Mouse (Mus musculus) neural tube, embryonic 10.5 days (tissue): ENCODE results near the gene 4931423N10Rik.

Experiments
- DNase-seq: peaks from one replicate; pipeline ENCODE4 v3.0.0-alpha.2; 2017; ENCODE audit warnings: low spot score; ENCODE audit errors: extremely low spot score

The 4931423N10Rik gene

DNA sequence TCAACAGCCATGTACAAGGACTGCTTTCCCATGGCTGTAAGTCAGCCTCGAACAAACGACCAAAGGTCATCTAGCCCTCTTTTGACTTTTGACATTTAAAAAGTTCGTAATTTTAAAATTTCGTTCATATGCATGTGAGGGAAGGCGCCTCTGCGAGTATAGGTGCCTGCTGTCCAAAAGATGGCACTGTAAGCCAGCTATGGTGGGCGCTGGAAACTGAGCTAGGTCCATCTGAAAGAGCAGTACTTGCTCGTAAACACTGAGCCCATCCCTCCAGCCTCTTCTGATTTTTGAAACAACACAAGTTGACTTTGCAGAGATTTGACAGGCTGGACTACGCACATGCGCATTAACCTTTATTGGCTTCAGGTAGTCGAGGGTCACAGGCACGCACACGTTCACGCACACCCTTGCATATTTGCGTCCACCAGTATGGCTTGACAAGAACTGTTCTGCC is at the start of gene 4931423N10Rik:
TSS of gene 4931423N10Rik (plus strand) at position 407 of the 457 bp plus-strand sequence.
- DNase-seq, result no peak

DNA sequence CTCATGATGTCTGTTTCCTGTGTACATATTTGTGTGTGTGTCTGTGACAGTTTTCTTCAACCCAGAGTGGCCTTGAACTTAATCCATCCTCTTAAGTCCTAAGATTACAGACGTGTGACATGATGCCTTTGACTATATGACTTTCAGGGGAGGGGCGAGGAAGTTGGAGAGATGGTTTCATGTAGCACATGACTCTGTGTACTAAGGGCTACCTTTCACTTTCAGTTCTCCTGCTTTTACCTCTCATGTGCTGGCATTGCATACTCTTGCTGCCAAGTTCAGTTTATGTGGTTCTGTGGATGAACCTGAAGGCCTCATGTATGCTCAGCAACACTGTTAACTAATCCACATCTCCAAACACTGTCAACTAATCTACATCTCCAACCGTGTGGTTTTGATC is 35.0 kb upstream of the 4931423N10Rik start:
- no peak for DNase-seq

DNA sequence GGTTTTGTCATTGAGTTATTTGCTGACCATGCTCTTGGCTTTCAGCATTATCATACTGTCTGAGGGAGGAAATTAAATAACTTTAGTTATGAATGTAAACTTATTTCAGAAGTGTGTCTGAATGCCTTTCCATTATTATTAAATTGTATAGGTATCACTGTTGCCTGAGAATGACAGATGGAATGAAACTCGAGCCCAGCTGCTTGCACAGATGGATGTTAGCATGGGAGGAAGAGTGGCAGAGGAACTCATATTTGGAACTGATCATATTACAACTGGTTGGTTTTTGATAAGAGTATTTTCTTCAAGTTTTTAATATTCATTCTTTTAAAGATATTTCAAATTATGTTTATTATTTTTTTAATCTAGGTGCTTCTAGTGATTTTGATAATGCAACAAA is 12.9 kb upstream of the 4931423N10Rik start:
- DNase-seq, result no peak

DNA sequence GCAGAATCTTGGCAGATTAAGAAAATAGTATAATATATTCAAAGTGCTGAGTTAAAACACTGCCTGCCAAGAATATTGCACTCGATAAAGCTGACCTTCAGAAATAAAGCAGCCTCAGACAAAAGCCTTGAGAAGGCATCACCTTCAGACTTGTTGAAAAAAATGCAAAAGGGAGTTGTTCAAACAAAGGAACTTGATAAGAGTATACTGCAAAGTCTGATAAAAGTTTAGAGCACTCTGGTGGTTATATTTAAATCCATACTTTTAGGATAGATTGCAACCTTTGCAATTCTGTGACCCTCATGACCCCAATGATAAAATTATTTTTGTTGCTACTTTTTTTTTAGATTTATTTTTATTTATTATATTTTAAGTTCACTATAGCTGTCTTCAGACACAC is 6.2 kb upstream of the 4931423N10Rik start:
- DNase-seq, result no peak

DNA sequence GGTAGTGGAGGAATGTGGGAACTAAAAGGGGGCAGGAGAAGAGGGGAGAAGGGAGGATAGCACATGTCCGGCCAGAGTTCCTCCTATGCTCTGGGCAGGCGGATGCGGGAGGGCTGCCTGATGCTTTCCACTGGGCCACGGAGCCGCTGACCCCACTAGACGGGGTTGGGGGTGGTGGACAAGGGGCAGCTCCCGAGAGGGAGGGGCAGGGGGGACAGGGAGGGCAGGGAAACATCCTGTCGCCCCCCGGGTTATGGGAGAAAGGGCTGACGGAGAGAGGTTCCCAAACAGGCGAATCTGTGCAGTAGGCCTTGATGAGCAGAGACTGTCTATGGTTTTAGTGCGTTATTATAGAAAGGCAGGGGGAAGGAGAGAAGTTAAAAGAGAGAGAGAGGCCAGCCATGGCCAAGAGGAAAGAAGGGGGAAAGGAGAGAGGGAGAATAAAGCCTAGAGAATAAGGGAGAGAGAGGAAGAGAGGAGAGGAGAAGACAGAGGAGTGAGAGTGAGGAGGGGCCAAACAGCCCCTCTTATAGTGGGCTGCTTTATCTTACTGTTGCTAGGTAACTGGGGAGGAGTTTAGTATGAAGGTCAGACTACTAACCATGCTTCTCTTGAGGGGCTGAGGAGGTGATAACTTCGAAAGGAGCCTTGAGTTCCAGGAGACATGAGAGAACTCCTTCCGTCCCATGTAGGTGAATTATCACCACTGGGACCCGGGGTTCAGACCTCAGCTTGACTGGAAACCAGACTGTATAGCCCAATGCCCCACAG is 4.2 kb upstream of the 4931423N10Rik start:
- DNase-seq, result no peak

DNA sequence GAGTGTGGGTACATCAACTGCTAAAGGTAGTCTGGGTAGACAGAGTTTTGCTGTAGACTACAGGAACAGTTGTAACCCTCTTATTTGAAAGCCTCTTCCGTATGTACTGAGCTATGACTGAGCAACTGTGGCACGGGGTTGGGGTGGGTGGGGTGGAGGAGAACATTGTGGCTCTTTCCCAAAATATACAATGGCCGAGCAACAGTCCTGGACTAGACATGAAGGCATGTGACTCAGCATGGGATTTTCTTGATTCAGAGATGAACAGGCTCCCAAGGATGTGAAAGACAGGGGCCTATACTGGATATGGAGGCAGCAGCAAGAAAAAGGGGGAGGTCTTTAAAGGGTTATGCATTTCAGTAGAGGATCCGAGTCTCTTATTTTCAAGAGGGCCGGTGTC is 6.4 kb downstream of the 4931423N10Rik start:
- no peak for DNase-seq

DNA sequence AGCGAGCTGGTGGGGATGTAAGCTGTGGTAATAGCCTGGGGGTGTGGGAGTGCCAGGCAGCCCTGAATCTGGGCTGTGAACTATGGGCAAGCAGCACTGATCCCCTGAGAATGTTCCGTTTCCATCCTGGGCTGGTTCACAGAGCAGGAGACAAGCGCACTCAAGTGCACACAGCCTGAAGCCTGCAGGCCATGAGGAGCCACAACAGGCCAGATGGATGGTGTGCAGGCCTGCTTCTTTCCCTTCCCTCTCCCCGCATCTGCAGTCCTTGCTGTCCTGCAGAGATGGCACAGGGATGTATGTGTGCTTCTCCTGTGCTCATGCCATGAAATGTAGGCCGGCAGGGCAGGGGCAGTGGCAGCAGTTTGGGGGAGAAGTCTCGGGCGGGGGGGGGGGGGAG is 17.9 kb downstream of the 4931423N10Rik start:
- no peak for DNase-seq

DNA sequence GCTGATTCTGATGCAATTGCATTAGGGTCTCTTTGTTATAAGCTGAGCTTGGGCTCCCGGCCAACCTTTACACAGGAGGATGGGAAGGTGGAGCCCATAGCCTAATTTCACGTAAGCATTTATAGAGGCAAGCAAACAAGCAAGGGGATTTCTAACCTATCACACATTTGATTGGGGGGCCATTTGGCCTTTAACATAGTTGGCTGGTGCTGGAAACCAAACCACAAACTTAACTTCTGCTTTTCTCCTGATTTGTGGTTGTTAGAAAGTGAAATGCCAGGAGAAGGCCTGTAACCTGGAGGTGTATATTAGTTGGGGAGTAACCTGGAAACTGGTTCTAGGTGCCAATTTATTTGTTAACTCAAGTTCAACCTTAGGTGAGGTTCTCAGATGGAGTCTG is 21.2 kb downstream of the 4931423N10Rik start:
- no peak for DNase-seq

DNA sequence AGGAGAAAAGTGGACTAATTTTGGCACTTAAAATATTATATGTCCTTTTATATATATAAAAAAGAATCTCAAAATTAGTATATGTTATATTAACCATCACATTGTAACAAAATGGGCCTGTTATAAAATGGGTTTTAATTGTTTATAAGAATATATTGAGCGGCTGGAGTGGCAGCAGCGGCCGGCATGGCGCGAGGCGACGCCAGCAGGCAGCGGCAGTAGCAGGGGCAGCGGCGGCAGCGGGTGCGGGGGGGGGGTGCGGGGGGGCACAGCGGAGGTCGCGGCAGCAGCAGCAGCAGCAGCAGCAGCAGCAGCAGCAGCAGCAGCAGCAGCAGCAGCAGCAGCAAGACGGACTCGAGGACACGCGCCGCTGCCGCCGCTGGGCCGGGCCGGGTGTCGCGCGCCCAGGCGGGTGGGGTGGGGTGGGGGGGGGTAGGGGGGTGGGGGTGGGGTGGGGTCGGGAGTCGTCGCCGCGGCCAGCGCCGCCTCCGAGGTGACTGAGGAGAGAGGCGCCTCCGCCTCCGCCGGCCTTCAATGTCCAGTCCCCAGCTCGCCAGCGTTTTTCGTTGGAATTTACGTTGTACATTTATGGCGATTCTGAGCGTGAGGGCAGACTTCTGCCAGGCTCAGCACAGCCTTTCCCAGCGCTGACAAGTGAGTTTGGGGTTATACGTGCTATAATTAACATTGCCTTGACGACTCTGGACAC is 26.9 kb downstream of the 4931423N10Rik start:
- peak; percentile 63 for DNase-seq

DNA sequence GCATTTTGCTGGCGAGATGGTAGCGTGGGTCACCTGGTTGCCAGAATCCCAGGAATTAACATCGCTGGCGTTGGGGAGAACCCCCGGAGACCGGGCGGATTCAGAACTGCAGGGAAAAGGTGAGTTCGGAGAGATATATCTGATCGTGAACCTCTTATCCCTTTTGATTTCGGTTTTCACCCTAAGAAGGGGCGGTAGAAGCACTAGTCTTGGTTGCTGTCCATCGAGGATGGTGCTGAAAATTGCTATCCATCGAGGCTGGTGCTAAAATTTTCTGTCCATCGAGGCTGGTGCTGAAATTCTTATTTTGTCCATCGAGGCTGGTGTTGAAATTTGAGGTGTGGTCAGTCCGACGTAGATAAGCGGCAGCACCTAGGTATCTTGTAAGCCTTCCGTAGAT is 83.7 kb downstream of the 4931423N10Rik start:
- peak; percentile 14 for DNase-seq

DNA sequence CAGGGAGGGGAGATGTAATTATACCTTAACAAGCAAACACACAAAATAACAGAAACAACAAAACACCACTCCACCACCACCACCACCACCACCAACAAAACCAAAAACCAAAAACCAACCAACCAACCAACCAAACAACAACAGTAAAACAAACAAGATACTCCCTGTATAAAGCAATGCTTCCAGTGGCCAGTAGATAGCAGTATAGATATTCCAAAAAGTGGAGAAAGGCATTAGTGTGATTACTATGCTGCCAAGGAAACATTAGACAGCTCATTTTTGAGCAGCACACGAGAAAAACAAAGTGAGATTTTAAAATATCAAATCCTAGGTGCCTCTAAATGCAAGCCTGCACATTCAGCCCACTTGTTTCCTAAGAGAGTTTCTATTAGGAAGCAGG is 107.6 kb downstream of the 4931423N10Rik start:
- DNase-seq, result no peak
